Mouse (Mus musculus): ENCODE results near the gene Lekr1. TPM values are rescaled to one million over a fixed set of nuclear protein-coding genes. Genes with fewer than 3 reads are reported as not detected.

Lekr1 gene
- polyA plus RNA-seq, 1 experiment: not detected

GRCm38 (mm10) chr3:65627707-65628028 lies 38.4 kb upstream of the Lekr1 start:
- no peak overlapping the region for H3K4me3 ChIP-seq (replicated peaks; ENCODE audit: control insufficient read depth, low read depth, low read length)
- H3K4me1 ChIP-seq (ENCODE audit: control insufficient read depth, insufficient read depth, low read length): no peaks in the 10 kb centered on the region
- H3K27ac ChIP-seq (ENCODE audit: control insufficient read depth, insufficient read depth, low read depth, low read length, poor library complexity): no peak overlapping the region
- WGBS: 83% methylated on average over 2 of the region's 2 CpGs
- TF ChIP-seq POLR2A (IDR thresholded peaks at IDR 0.05; ENCODE audit: borderline replicate concordance, control insufficient read depth, low read depth, low read length): no peak

- Histone ChIP-seq H3K4me3 (replicated peaks; ENCODE audit: control insufficient read depth, low read depth, low read length) (no peak overlapping the region), H3K4me1 (ENCODE audit: control insufficient read depth, insufficient read depth, low read length) (no peaks in the 10 kb centered on the region), H3K27ac (ENCODE audit: control insufficient read depth, insufficient read depth, low read depth, low read length, poor library complexity) (no peak overlapping the region)
- 76% methylated on average over 9 of the region's 9 CpGs for WGBS
- no peak for TF ChIP-seq POLR2A (IDR thresholded peaks at IDR 0.05; ENCODE audit: borderline replicate concordance, control insufficient read depth, low read depth, low read length)
- no peak for TF ChIP-seq CTCF (IDR thresholded peaks at IDR 0.05; ENCODE audit: control insufficient read depth, insufficient read depth, low read length)
These were observed 36.4 kb upstream of the Lekr1 start for GRCm38 (mm10) chr3:65629565-65630112.

GRCm38 (mm10) chr3:65633604-65634003 lies 32.4 kb upstream of the Lekr1 start:
- H3K4me3 ChIP-seq (replicated peaks; ENCODE audit: control insufficient read depth, low read depth, low read length): no peak overlapping the region
- WGBS: 61% methylated on average over 4 of the region's 4 CpGs
- no peak for TF ChIP-seq CTCF (IDR thresholded peaks at IDR 0.05; ENCODE audit: control insufficient read depth, insufficient read depth, low read length)

GRCm38 (mm10) chr3:65635983-65636382 lies 30.0 kb upstream of the Lekr1 start:
- Histone ChIP-seq H3K4me3 (replicated peaks; ENCODE audit: control insufficient read depth, low read depth, low read length) (no peak overlapping the region), H3K27ac (ENCODE audit: control insufficient read depth, insufficient read depth, low read depth, low read length, poor library complexity) (no peak overlapping the region), H3K4me1 (ENCODE audit: control insufficient read depth, insufficient read depth, low read length) (no peaks in the 10 kb centered on the region)
- TF ChIP-seq CTCF (IDR thresholded peaks at IDR 0.05; ENCODE audit: control insufficient read depth, insufficient read depth, low read length): no peak
- TF ChIP-seq POLR2A (IDR thresholded peaks at IDR 0.05; ENCODE audit: borderline replicate concordance, control insufficient read depth, low read depth, low read length): no peak
- 74% methylated on average over 9 of the region's 9 CpGs for WGBS

More at GRCm38 (mm10) chr3:65633604-65634003, 32.4 kb upstream of the Lekr1 start:
- no peaks in the 10 kb centered on the region for H3K4me1 ChIP-seq (ENCODE audit: control insufficient read depth, insufficient read depth, low read length)
- H3K27ac ChIP-seq (ENCODE audit: control insufficient read depth, insufficient read depth, low read depth, low read length, poor library complexity): no peak overlapping the region

- 91% methylated on average over 7 of the region's 7 CpGs for WGBS
- Histone ChIP-seq H3K27ac (ENCODE audit: control insufficient read depth, insufficient read depth, low read depth, low read length, poor library complexity) (no peak overlapping the region), H3K4me1 (ENCODE audit: control insufficient read depth, insufficient read depth, low read length) (no peaks in the 10 kb centered on the region), H3K4me3 (replicated peaks; ENCODE audit: control insufficient read depth, low read depth, low read length) (no peak overlapping the region)
- no peak for TF ChIP-seq CTCF (IDR thresholded peaks at IDR 0.05; ENCODE audit: control insufficient read depth, insufficient read depth, low read length)
- no peak for TF ChIP-seq POLR2A (IDR thresholded peaks at IDR 0.05; ENCODE audit: borderline replicate concordance, control insufficient read depth, low read depth, low read length)
These were observed 28.7 kb upstream of the Lekr1 start for GRCm38 (mm10) chr3:65637313-65637712.

- no peak overlapping the region for H3K27ac ChIP-seq (ENCODE audit: control insufficient read depth, insufficient read depth, low read depth, low read length, poor library complexity)
These were observed 27.1 kb upstream of the Lekr1 start for GRCm38 (mm10) chr3:65638896-65639295.

GRCm38 (mm10) chr3:65639454-65640014 lies 26.5 kb upstream of the Lekr1 start:
- Histone ChIP-seq H3K4me3 (replicated peaks; ENCODE audit: control insufficient read depth, low read depth, low read length) (no peak overlapping the region), H3K4me1 (ENCODE audit: control insufficient read depth, insufficient read depth, low read length) (no peaks in the 10 kb centered on the region), H3K27ac (ENCODE audit: control insufficient read depth, insufficient read depth, low read depth, low read length, poor library complexity) (no peak overlapping the region)
- WGBS: 85% methylated on average over 5 of the region's 5 CpGs
- TF ChIP-seq POLR2A (IDR thresholded peaks at IDR 0.05; ENCODE audit: borderline replicate concordance, control insufficient read depth, low read depth, low read length) (no peak), CTCF (IDR thresholded peaks at IDR 0.05; ENCODE audit: control insufficient read depth, insufficient read depth, low read length) (no peak)

More at GRCm38 (mm10) chr3:65638896-65639295, 27.1 kb upstream of the Lekr1 start:
- Histone ChIP-seq H3K4me3 (replicated peaks; ENCODE audit: control insufficient read depth, low read depth, low read length) (no peak overlapping the region), H3K4me1 (ENCODE audit: control insufficient read depth, insufficient read depth, low read length) (no peaks in the 10 kb centered on the region)
- no peak for TF ChIP-seq POLR2A (IDR thresholded peaks at IDR 0.05; ENCODE audit: borderline replicate concordance, control insufficient read depth, low read depth, low read length)
- TF ChIP-seq CTCF (IDR thresholded peaks at IDR 0.05; ENCODE audit: control insufficient read depth, insufficient read depth, low read length): no peak
- 79% methylated on average over 11 of the region's 11 CpGs for WGBS

GRCm38 (mm10) chr3:65642959-65643358 lies 23.1 kb upstream of the Lekr1 start:
- WGBS: 81% methylated on average over 2 of the region's 2 CpGs
- Histone ChIP-seq H3K4me1 (ENCODE audit: control insufficient read depth, insufficient read depth, low read length) (no peaks in the 10 kb centered on the region), H3K4me3 (replicated peaks; ENCODE audit: control insufficient read depth, low read depth, low read length) (no peak overlapping the region), H3K27ac (ENCODE audit: control insufficient read depth, insufficient read depth, low read depth, low read length, poor library complexity) (no peak overlapping the region)
- TF ChIP-seq POLR2A (IDR thresholded peaks at IDR 0.05; ENCODE audit: borderline replicate concordance, control insufficient read depth, low read depth, low read length) (no peak), CTCF (IDR thresholded peaks at IDR 0.05; ENCODE audit: control insufficient read depth, insufficient read depth, low read length) (no peak)

- Histone ChIP-seq H3K4me3 (replicated peaks; ENCODE audit: control insufficient read depth, low read depth, low read length) (no peak overlapping the region), H3K27ac (ENCODE audit: control insufficient read depth, insufficient read depth, low read depth, low read length, poor library complexity) (no peak overlapping the region), H3K4me1 (ENCODE audit: control insufficient read depth, insufficient read depth, low read length) (no peaks in the 10 kb centered on the region)
- WGBS: 81% methylated on average over 1 of the region's 1 CpGs
- TF ChIP-seq POLR2A (IDR thresholded peaks at IDR 0.05; ENCODE audit: borderline replicate concordance, control insufficient read depth, low read depth, low read length) (no peak), CTCF (IDR thresholded peaks at IDR 0.05; ENCODE audit: control insufficient read depth, insufficient read depth, low read length) (no peak)
These were observed 22.4 kb upstream of the Lekr1 start for GRCm38 (mm10) chr3:65643654-65644053.

Measured in bone marrow, adult 2 months (tissue).